Mouse (Mus musculus) embryonic facial prominence, embryonic 13.5 days (tissue): ENCODE results near the gene St6galnac3. TPM values are rescaled to one million over a fixed set of nuclear protein-coding genes. Genes with fewer than 3 reads are reported as not detected.

Source experiments
- ATAC-seq: fragments of 200-750 bp; cut with Nextera tagmentation; 2 replicates; pipeline ENCODE4 v1.8.0; 2017; ENCODE audit warnings: low read depth; ENCODE audit not compliant: insufficient number of reproducible peaks, insufficient read depth, low FRiP score, low TSS enrichment
- H3K27ac ChIP-seq: fragments of 300-500 bp; sonication (generic); 2 replicates; pipeline ENCODE4 v1.5.1; 2015; ENCODE audit warnings: moderate library complexity, mild to moderate bottlenecking, inconsistent platforms
- H3K27me3 ChIP-seq: fragments of 300-500 bp; sonication (generic); 2 replicates; pipeline ENCODE4 v1.6.1; 2015; ENCODE audit warnings: mild to moderate bottlenecking, inconsistent platforms
- H3K36me3 ChIP-seq: fragments of 300-500 bp; sonication (generic); 2 replicates; pipeline ENCODE4 v1.6.1; 2015; ENCODE audit warnings: mild to moderate bottlenecking, inconsistent platforms
- H3K4me1 ChIP-seq: fragments of 300-500 bp; sonication (generic); 2 replicates; pipeline ENCODE4 v1.6.1; 2015; ENCODE audit warnings: inconsistent platforms
- H3K4me2 ChIP-seq: fragments of 300-500 bp; sonication (generic); 2 replicates; pipeline ENCODE4 v1.6.1; 2015; ENCODE audit warnings: moderate library complexity, mild to moderate bottlenecking, inconsistent platforms
- H3K4me3 ChIP-seq: fragments of 300-500 bp; sonication (generic); 2 replicates; pipeline ENCODE4 v1.5.1; 2015; ENCODE audit warnings: mild to moderate bottlenecking, inconsistent platforms
- H3K9ac ChIP-seq: fragments of 300-500 bp; sonication (generic); 2 replicates; pipeline ENCODE4 v1.6.1; 2015; ENCODE audit warnings: mild to moderate bottlenecking, inconsistent platforms
- H3K9me3 ChIP-seq: fragments of 300-500 bp; sonication (generic); 2 replicates; pipeline ENCODE4 v1.6.1; 2016; ENCODE audit warnings: inconsistent platforms
- whole genome bisulfite sequencing: fragments of 180-500 bp; shearing (Covaris S2); methylation state at CpG from one replicate; pipeline ENCODE4 v1.1.7; 2015; ENCODE audit warnings: mixed read lengths; 5-methylcytosine and 5-hydroxymethylcytosine counted together
- polyA plus RNA-seq: library from polyadenylated mRNA; unstranded; fragments of >200 nt; fragmentation: Nextera tagmentation; extraction: Ambion mirVana; gene quantifications from 2 replicates; pipeline ENCODE4 v1.2.1, GENCODE M21; 2015

The St6galnac3 gene
- polyA plus RNA-seq, 1 experiment from 2014 or later: 60.3 TPM

DNA sequence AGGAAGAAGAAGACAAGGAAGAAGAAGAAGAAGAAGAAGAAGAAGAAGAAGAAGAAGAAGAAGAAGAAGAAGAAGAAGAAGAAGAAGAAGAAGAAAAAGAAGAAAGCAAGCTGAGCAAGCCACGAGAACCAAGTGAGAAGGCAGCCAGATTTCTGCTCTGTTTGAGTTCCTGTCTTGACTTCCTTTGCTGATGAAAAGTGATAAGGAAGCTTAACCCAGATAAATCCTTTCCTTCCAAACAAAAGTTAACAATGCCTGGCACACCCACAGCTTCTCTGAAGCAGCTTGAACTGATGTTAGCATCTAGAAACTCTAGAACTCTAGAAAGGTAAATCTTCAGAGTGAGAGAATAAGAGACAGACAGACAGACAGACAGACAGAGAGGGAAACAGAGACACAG is 14.4 kb downstream of the St6galnac3 start:
- Histone ChIP-seq H3K4me1 (peaks cover 28% of the 10 kb centered on the region), H3K9ac (no peak overlapping the region), H3K9me3 (peaks cover 7% of the 10 kb centered on the region; the same call in 1 of the 2 replicates), H3K4me2 (no peak overlapping the region), H3K27ac (no peak overlapping the region), H3K36me3 (no peaks in the 10 kb centered on the region), H3K4me3 (no peak overlapping the region), H3K27me3 (no peaks in the 10 kb centered on the region)
- WGBS: 55% methylated on average over 1 of the region's 1 CpGs
- no peak for ATAC-seq

DNA sequence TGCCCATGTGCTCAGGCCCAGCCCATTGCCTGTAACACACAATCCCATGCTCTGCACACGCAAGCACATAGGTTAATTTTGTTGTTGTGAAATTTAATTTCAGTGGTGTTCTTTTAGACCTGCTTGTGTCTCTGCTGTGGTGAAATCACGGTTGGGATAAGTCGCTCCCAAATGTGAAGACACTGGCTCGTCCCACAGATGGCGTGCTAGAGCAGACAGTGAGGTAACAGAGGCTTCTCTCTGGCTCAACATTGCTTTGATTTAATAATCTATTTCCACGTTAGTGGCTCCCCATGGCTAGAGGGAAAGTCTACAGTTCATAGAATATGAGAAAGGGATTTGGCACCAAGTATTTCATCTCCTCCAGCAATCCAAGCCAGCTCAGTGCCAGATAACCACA is 17.3 kb downstream of the St6galnac3 start:
- WGBS: 71% methylated on average over 6 of the region's 6 CpGs
- H3K4me1 ChIP-seq: peaks cover 21% of the 10 kb centered on the region
- no peaks in the 10 kb centered on the region for H3K27me3 ChIP-seq
- no peak overlapping the region for H3K4me2 ChIP-seq
- H3K36me3 ChIP-seq: no peaks in the 10 kb centered on the region
- no peak overlapping the region for H3K27ac ChIP-seq
- no peaks in the 10 kb centered on the region for H3K9me3 ChIP-seq
- ATAC-seq: no peak
- no peak overlapping the region for H3K9ac ChIP-seq
- no peak overlapping the region for H3K4me3 ChIP-seq

DNA sequence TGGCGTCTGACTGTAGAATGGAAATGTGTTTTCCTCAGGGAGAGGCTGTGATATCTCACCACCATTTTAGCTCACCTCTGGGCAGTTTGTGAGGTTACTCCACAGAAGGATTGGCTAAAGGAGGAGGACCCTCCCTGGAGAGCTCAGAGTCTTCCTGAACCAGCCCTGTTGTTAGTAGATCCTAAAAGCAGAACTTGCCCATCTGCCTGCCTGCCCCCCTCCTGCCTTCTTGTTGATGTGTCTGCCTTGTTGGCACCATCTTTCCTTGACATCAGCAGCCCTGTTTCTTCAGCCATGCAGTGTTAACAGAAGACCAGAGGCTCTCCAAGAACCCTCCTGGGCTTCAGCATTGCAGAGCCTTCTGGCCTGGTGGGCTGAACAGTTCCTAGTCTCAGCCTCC is 18.1 kb downstream of the St6galnac3 start:
- Histone ChIP-seq H3K4me2 (no peak overlapping the region), H3K4me1 (peaks cover 24% of the 10 kb centered on the region), H3K9me3 (no peaks in the 10 kb centered on the region), H3K9ac (no peak overlapping the region), H3K36me3 (no peaks in the 10 kb centered on the region), H3K4me3 (no peak overlapping the region), H3K27me3 (no peaks in the 10 kb centered on the region), H3K27ac (no peak overlapping the region)
- no peak for ATAC-seq
- 91% methylated on average over 1 of the region's 1 CpGs for WGBS

DNA sequence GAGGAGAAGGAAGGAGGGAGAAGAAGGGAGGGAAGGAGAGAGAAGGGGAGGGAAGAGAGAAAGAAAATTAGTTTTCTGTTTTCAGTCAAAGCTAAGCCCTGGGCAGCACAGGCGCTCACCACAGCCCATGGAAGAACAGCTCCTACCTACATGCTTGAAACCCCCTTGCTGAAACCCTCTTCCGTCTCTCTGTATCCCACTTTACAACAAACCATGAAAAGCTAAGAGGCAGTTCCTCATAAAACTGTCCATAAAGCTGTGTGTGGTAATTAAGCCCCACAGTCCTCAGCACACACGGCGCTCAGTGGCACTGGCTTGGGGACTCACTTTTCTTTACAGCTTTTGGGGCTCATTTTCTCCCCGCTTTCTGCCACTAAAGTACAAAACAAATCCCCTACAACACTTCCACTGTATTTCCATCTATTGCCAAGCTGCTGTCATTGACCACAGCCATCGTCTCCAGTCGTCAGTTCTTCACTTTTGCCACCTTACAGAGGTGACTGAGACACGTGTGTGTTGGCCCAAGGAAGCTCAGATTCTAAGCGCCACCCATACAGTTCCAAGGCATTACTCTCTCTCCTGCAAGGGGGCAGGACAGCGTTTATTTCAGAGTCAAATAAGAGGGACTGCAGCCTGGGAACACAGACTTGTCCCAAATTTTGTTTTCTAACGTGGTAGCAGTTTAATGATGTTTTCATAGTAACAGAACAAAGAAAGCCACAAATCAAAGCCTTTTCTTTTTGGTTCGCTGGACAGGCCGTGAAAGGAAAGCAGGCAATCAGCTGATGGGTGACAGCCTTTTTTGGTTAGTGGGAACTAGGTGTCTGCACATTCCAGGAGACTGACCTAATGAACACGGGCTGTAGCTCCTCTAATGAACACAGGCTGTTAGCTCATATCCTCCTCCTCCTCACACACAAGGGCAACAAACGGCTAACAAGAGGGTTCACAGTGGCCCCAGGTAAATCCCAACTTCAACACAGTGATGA is 22.9 kb downstream of the St6galnac3 start:
- Histone ChIP-seq H3K27me3 (no peaks in the 10 kb centered on the region), H3K4me2 (no peak overlapping the region; the same call in 1 of the 2 replicates), H3K36me3 (no peaks in the 10 kb centered on the region), H3K4me1 (peaks cover 44% of the 10 kb centered on the region), H3K27ac (peak overlapping the region; percentile 7; the same call in 1 of the 2 replicates), H3K4me3 (no peak overlapping the region), H3K9ac (0 out of 2 replicates have a peak overlapping the region, but pooled peaks have one; percentile 46), H3K9me3 (no peaks in the 10 kb centered on the region)
- 32% methylated on average over 15 of the region's 15 CpGs for WGBS
- ATAC-seq: no peak

DNA sequence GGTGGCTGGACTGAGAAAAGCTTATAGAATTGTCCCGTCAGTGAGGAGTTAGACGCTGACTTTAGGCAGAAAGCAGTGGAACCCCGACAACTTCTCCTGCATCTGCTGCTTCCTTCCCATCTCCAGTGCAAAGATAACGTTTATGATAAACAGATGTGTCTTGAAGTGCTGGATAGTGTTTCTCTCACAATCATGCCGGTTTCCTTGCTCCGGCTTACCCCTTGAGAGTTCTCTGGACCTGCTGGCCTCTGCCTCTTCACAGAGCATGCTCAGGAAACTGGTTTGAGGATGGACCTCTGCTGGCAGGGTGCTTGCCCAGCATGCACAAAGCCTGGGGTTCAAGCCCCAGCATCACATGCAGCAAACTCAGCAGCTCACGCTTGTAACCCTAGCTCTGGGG is 23.8 kb downstream of the St6galnac3 start:
- Histone ChIP-seq H3K4me3 (no peak overlapping the region), H3K9me3 (no peaks in the 10 kb centered on the region), H3K4me1 (peaks cover 43% of the 10 kb centered on the region), H3K27me3 (no peaks in the 10 kb centered on the region), H3K27ac (no peak overlapping the region), H3K9ac (no peak overlapping the region), H3K36me3 (no peaks in the 10 kb centered on the region), H3K4me2 (no peak overlapping the region)
- no peak for ATAC-seq
- 35% methylated on average over 7 of the region's 7 CpGs for WGBS

GRCm38 (mm10) chr3:153699086-153699485 is 25.9 kb downstream of the St6galnac3 start:
- Histone ChIP-seq H3K9ac (no peak overlapping the region), H3K36me3 (0 out of 2 replicates have a peak, but pooled peaks cover 5% of the 10 kb centered on the region), H3K27ac (no peak overlapping the region), H3K27me3 (no peaks in the 10 kb centered on the region), H3K4me1 (peaks cover 39% of the 10 kb centered on the region), H3K9me3 (no peaks in the 10 kb centered on the region), H3K4me2 (no peak overlapping the region), H3K4me3 (no peak overlapping the region)
- 71% methylated on average over 8 of the region's 8 CpGs for WGBS
- no peak for ATAC-seq

DNA sequence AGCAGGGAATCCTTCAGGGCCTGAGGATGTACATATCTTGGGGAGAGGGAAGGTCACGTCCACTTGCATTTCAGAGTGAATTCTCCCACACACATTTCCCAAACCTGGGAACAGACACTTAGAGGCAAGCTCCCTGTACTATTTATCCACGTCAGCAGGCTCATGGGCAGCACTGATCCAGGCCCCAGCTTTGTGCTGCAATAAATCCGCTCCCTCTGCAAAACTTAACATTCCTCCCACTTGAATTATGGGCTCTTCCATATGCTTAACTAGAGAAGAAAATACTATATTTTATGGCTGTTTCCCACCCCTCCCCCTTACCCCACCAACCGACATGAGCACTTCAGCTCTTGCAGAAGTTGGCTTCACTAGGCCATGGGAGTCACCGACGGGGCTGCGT is 32.0 kb downstream of the St6galnac3 start:
- 0 out of 2 replicates have a peak, but pooled peaks cover 5% of the 10 kb centered on the region for H3K36me3 ChIP-seq
- no peaks in the 10 kb centered on the region for H3K9me3 ChIP-seq
- no peak overlapping the region for H3K4me3 ChIP-seq
- no peaks in the 10 kb centered on the region for H3K27me3 ChIP-seq
- H3K9ac ChIP-seq: no peak overlapping the region
- H3K27ac ChIP-seq: 0 out of 2 replicates have a peak overlapping the region, but pooled peaks have one; percentile 44
- 58% methylated on average over 7 of the region's 7 CpGs for WGBS
- no peak overlapping the region for H3K4me2 ChIP-seq
- H3K4me1 ChIP-seq: peaks cover 47% of the 10 kb centered on the region
- ATAC-seq: no peak

DNA sequence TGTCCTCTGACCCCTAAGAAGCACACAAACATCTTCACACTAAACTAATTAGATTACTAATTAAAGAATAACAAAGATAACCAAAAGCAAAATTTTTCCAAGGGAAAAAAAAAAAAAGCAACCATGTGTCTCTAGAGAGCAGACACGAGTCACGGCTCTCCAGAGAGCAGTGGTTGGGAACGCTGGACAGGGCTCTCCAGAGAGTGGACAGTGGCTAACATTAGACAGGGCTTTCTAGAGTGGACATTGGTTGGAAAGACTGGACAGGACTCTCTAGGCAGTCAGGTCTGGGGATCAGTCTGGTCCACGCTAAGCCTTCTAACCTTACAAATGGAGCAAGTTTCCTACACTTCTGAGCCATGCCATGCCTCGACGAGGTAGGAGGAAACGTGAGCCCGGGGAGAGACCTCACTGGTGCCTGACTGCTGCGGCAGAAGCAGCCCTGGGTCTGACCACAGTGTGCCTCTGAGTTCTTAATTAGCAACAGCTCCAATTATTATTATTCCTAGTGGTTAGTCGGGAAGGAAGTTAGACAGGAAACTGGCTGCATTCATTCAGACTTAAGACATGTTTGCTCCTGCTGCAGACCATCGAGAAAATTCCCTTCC is 32.7 kb downstream of the St6galnac3 start:
- no peak for ATAC-seq
- H3K9ac ChIP-seq: no peak overlapping the region
- 0 out of 2 replicates have a peak, but pooled peaks cover 5% of the 10 kb centered on the region for H3K36me3 ChIP-seq
- H3K27me3 ChIP-seq: no peaks in the 10 kb centered on the region
- peaks cover 42% of the 10 kb centered on the region for H3K4me1 ChIP-seq
- 27% methylated on average over 11 of the region's 11 CpGs for WGBS
- H3K4me3 ChIP-seq: no peak overlapping the region
- peak overlapping the region; percentile 44; the same call in 1 of the 2 replicates for H3K27ac ChIP-seq
- H3K9me3 ChIP-seq: no peaks in the 10 kb centered on the region
- H3K4me2 ChIP-seq: no peak overlapping the region

DNA sequence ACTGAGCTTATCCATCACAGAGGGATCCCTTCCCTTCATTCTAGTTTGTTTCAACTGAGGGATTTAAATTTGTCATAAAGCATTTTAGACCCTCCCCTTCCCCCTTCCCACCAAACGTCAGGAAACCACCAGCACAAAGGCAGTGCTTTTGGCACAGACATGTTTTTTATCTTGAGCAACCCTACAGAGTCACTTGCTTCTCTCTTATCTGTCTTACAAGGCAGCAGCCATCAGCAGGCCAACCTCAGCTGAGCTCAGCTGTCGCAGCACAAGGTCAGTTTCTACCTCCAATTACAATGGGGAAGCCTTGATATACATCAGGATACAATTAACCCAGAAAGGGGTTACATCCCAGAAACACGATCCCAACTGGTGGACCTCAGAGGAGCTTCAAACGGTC is 33.4 kb downstream of the St6galnac3 start:
- no peaks in the 10 kb centered on the region for H3K27me3 ChIP-seq
- H3K9me3 ChIP-seq: no peaks in the 10 kb centered on the region
- WGBS: 25% methylated on average over 4 of the region's 4 CpGs
- H3K4me1 ChIP-seq: peaks cover 41% of the 10 kb centered on the region
- H3K4me3 ChIP-seq: no peak overlapping the region
- no peak for ATAC-seq
- no peak overlapping the region for H3K9ac ChIP-seq
- H3K4me2 ChIP-seq: no peak overlapping the region
- no peak overlapping the region for H3K27ac ChIP-seq
- 0 out of 2 replicates have a peak, but pooled peaks cover 5% of the 10 kb centered on the region for H3K36me3 ChIP-seq

GRCm38 (mm10) chr3:153690553-153690952 is 34.4 kb downstream of the St6galnac3 start:
- no peak overlapping the region for H3K9ac ChIP-seq
- 0 out of 2 replicates have a peak, but pooled peaks have one; percentile 66 for ATAC-seq
- no peak overlapping the region for H3K4me3 ChIP-seq
- H3K9me3 ChIP-seq: no peaks in the 10 kb centered on the region
- peak overlapping the region; percentile 36; the same call in 1 of the 2 replicates for H3K4me2 ChIP-seq
- H3K27ac ChIP-seq: peak overlapping the region; percentile 78
- H3K27me3 ChIP-seq: no peaks in the 10 kb centered on the region
- H3K4me1 ChIP-seq: peaks cover 45% of the 10 kb centered on the region
- 0 out of 2 replicates have a peak, but pooled peaks cover 5% of the 10 kb centered on the region for H3K36me3 ChIP-seq
- 26% methylated on average over 2 of the region's 2 CpGs for WGBS

- H3K27ac ChIP-seq: peak overlapping the region; percentile 78
- H3K4me1 ChIP-seq: peaks cover 45% of the 10 kb centered on the region
- ATAC-seq: peak; percentile 56; the same call in 1 of the 2 replicates
- no peak overlapping the region for H3K9ac ChIP-seq
- no peaks in the 10 kb centered on the region for H3K36me3 ChIP-seq
- H3K4me3 ChIP-seq: no peak overlapping the region
- WGBS: 27% methylated on average over 11 of the region's 11 CpGs
- peak overlapping the region; percentile 36 for H3K4me2 ChIP-seq
- H3K27me3 ChIP-seq: no peaks in the 10 kb centered on the region
- no peaks in the 10 kb centered on the region for H3K9me3 ChIP-seq
These were observed 35.1 kb downstream of the St6galnac3 start for GRCm38 (mm10) chr3:153689793-153690291.
